Mouse (Mus musculus) ES-E14 (cell line): ENCODE results near the gene Wdfy4. TPM values are rescaled to one million over a fixed set of nuclear protein-coding genes. Genes with fewer than 3 reads are reported as not detected.

Source experiments
- DNase-seq: peaks from one replicate; pipeline ENCODE4 v3.0.0-alpha.2; 2013; ENCODE audit warnings: low read depth, low spot score
- H3K27ac ChIP-seq: 2 replicates; pipeline ENCODE4 v1.5.1; 2012; ENCODE audit warnings: low read depth, mild to moderate bottlenecking, low read length, moderate library complexity, mixed read lengths; ENCODE audit not compliant: poor library complexity, insufficient read depth, severe bottlenecking
- H3K36me3 ChIP-seq: 2 replicates; pipeline ENCODE4 v1.6.1; 2012; ENCODE audit warnings: mild to moderate bottlenecking, low read length, moderate library complexity, mixed read lengths; ENCODE audit not compliant: control insufficient read depth, poor library complexity, insufficient read depth, severe bottlenecking
- H3K4me1 ChIP-seq, 2 experiments: fragments of 150-350 bp in 1 of 2; sonication (generic) in 1 of 2; 2 replicates each; pipeline ENCODE4 v1.6.1; 2012; ENCODE audit warnings: low read length in 2 of 2, mild to moderate bottlenecking in 1 of 2, mixed read lengths in 1 of 2; ENCODE audit not compliant: control insufficient read depth in 2 of 2, insufficient read depth in 2 of 2, poor library complexity in 1 of 2
- H3K4me3 ChIP-seq, 2 experiments: fragments of 150-350 bp in 1 of 2; sonication (generic) in 1 of 2; 2 replicates each; pipeline ENCODE4 v1.5.1; 2012; ENCODE audit warnings: low read length in 2 of 2, low read depth in 1 of 2, mild to moderate bottlenecking in 1 of 2, mixed read lengths in 1 of 2; ENCODE audit not compliant: insufficient read depth in 1 of 2, poor library complexity in 1 of 2, severe bottlenecking in 1 of 2
- H3K9ac ChIP-seq: 2 replicates; pipeline ENCODE4 v1.6.1; 2012; ENCODE audit warnings: low read depth, mild to moderate bottlenecking, low read length, mixed read lengths; ENCODE audit not compliant: poor library complexity, insufficient read depth, severe bottlenecking
- H3K9me3 ChIP-seq: fragments of 150-350 bp; sonication (generic); 2 replicates; pipeline ENCODE4 v1.6.1; 2012; ENCODE audit warnings: low read depth, mild to moderate bottlenecking, low read length; ENCODE audit not compliant: control insufficient read depth, insufficient read depth
- CHD2 ChIP-seq: IDR thresholded peaks from 2 replicates; pipeline ENCODE4 v1.6.1; 2014; ENCODE audit warnings: mild to moderate bottlenecking, low read depth, low read length, inconsistent platforms
- HCFC1 ChIP-seq: IDR thresholded peaks from 2 replicates; pipeline ENCODE4 v1.6.1; 2012; ENCODE audit warnings: low read length, inconsistent platforms, borderline replicate concordance; ENCODE audit not compliant: insufficient read depth
- MAFK ChIP-seq: IDR thresholded peaks from 2 replicates; pipeline ENCODE4 v1.6.1; 2014; ENCODE audit warnings: mild to moderate bottlenecking, low read depth, low read length, inconsistent platforms; ENCODE audit not compliant: insufficient read depth
- ZC3H11A ChIP-seq: IDR thresholded peaks from 2 replicates; pipeline ENCODE4 v1.6.1; 2012; ENCODE audit warnings: low read depth, mild to moderate bottlenecking, inconsistent platforms, low read length, borderline replicate concordance
- ZNF384 ChIP-seq: IDR thresholded peaks from 2 replicates; pipeline ENCODE4 v1.6.1; 2012; ENCODE audit warnings: low read depth, low read length, inconsistent platforms
- in situ Hi-C, 2 experiments: fragments of 600-800 bp; cut with MboI; formaldehyde crosslinking; loops; one replicate each; pipeline ENCODE4 v1.15.1; 2025; ENCODE audit warnings: low sequenced_read_pairs in 2 of 2, inconsistent platforms in 1 of 2; ENCODE audit not compliant: unreplicated experiment in 2 of 2
- total RNA-seq: library from RNA; depleted of rRNA; stranded (reverse); fragments of 300-350 nt; gene quantifications from 2 replicates; pipeline ENCODE4 v1.2.3, GENCODE M21; 2012; rRNA removed

Wdfy4 gene
- total RNA-seq = 0.21 and 1.1 TPM in 2 replicates

DNA sequence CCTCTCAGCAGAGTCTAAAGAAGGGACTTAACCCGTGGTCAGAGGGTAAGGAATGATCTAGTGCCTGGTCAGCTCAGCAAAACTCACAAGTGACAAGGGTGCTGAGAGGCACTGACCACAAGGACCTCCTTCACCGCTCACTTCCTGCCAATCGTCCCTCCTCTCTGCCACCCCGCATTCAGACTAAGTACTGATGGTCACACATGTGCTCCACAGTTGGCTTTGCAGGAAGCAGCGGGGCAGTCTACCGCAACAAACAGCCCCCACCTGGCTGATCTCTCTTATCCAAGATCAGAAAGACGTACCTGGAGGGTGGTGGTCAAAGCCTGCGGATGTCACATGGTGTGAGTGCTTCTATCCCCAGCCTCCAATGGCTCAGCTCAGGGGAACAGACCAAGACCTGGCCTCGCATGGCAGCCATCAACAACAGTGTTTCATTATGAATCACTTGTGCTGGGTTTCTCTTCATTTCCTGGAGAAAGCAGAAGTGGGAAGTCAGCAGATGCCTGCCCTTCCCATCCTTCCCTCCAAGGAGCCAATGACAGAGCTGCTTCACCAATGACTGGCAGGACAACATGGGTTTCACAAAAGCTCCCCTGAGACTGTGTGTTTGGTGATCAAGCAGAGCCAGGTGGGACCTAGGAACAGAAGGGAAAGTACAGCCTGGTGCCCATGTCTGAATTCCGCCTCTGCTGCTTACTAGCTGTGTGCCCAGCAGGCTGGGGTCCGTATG lies at the start of gene Wdfy4:
Wdfy4 (minus strand) TSS at position 441 of the 733 bp plus-strand sequence.
- Histone ChIP-seq H3K9me3 (no peaks in the 10 kb centered on the region), H3K27ac (no peak within 1 kb of the TSS), H3K9ac (no peak within 1 kb of the TSS), H3K4me3 (no peak within 1 kb of the TSS), H3K36me3 (no peaks in the 10 kb centered on the region), H3K4me1 (no peaks in the 10 kb centered on the region)
- no peak for DNase-seq
- in situ Hi-C loops = no loop called here
- TF ChIP-seq ZNF384 (no peak), MAFK (no peak), ZC3H11A (no peak), HCFC1 (no peak), CHD2 (no peak)

DNA sequence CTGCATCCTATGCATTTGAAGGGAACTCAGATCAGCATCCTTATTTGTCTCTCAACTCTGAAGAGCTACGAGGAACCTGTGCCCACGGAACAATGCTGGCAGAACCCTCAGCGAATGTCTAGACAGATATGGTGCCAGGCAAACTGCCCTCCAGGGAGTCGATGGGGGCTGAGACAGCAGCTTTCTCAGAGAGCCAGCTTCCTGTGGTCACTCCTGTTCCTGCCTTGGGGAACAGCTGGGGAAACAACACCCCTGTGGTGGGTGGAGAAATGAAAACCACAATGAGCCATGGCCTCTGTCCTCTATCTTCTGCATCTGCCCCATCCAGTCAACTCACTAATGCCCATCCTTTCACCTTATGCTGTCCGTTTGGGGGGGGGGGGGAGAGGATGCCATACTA lies 46.7 kb upstream of the Wdfy4 start:
- no peak overlapping the region for H3K9ac ChIP-seq
- H3K9me3 ChIP-seq = no peaks in the 10 kb centered on the region
- no peak for DNase-seq
- in situ Hi-C loops = no loop called here
- TF ChIP-seq ZNF384 (no peak), CHD2 (no peak), HCFC1 (no peak), MAFK (no peak), ZC3H11A (no peak)
- no peaks in the 10 kb centered on the region for H3K4me1 ChIP-seq
- no peak overlapping the region for H3K27ac ChIP-seq
- H3K4me3 ChIP-seq = no peak overlapping the region
- H3K36me3 ChIP-seq = no peaks in the 10 kb centered on the region

DNA sequence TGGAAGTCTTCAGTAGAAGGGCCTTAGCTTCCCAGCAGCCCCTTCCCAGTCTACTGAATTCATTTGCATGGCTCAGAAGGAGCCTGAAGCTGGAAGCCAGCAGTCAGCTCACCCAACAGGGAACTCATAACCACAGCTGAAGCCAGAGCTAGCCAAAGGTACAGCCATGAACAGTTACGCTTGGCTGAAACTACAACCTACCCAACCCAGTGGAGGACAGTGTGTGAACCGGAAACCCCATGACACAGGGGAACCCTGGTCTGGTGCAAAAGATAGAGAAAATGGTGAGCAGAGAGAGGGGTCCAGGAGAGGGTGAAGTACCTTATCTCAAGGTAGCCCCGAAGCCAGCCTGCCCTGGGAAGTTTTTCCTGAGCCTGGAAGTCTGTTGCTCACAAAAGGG lies 46.0 kb upstream of the Wdfy4 start:
- DNase-seq = no peak
- Histone ChIP-seq H3K4me3 (no peak overlapping the region), H3K36me3 (no peaks in the 10 kb centered on the region), H3K4me1 (no peaks in the 10 kb centered on the region), H3K9ac (no peak overlapping the region), H3K27ac (no peak overlapping the region), H3K9me3 (no peaks in the 10 kb centered on the region)
- no peak for TF ChIP-seq ZC3H11A
- no peak for TF ChIP-seq CHD2
- no peak for TF ChIP-seq MAFK
- TF ChIP-seq ZNF384 = no peak
- no peak for TF ChIP-seq HCFC1
- in situ Hi-C loops = no loop called here

DNA sequence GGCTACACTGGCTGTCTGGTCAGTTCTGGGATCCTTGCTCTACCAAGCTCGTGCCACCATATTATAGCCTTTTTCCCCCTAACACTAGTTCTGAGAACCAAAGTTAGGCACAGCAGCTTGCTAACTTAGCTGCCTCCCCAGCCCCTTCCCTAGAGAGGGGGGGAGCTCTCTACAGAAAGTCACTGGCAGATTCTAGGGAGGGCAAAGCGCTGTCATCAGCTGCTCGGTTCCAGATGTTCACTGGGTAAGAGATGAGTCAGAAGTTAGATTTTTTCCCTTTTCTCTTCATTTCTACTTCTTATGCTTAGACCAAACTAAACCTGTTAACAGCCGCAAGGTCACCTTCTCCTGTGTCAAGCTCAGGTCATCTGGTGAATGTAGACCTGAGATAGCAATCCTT lies 45.4 kb upstream of the Wdfy4 start:
- Histone ChIP-seq H3K9me3 (no peaks in the 10 kb centered on the region), H3K9ac (no peak overlapping the region), H3K27ac (no peak overlapping the region), H3K4me1 (no peaks in the 10 kb centered on the region), H3K4me3 (no peak overlapping the region), H3K36me3 (no peaks in the 10 kb centered on the region)
- in situ Hi-C loops = no loop called here
- no peak for DNase-seq
- TF ChIP-seq CHD2 = no peak
- no peak for TF ChIP-seq ZNF384
- no peak for TF ChIP-seq HCFC1
- no peak for TF ChIP-seq MAFK
- TF ChIP-seq ZC3H11A = no peak
